Mouse (Mus musculus): ENCODE measurements at regions not wholly inside any gene's neighbourhood (a gene's known extent, or its start where the extent isn't known, plus 50 kb on each side); places are given as distances from the start of the nearest gene placed in this dataset.

DNA sequence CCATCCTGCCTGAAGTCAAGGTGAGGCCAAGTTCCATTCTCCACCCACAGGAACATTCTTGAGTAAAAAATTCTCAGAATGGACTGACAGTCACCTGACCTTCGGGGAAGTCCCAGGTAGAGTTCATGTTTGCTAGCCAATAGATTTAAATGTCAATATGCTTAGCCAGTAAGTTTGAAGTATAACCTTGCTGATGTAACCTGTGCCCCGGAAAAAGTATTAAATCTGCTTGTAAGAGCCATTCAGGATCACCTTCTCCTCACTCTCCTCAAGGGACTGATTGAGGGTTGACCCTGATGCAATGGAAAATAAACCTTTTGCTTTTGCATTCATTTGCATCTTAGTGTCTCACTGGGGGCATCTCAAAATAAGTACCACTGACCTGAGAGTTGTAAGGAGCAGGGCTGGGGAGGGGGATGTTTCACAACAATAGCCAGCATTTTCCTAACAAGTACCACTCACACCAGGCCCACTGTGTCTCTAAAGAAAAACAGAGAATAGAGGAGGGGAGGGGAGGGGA is 60.3 kb upstream of the Ptprk start:
- no peaks in the 10 kb centered on the region for H3K27me3 ChIP-seq (ENCODE audit: control insufficient read depth, insufficient read depth, low read length)
- H3K27ac ChIP-seq (replicated peaks; ENCODE audit: low read depth, low read length), result no peak overlapping the region
- no peak overlapping the region for H3K4me2 ChIP-seq (ENCODE audit: low read length)
- no peaks in the 10 kb centered on the region for H3K9me3 ChIP-seq (ENCODE audit: control insufficient read depth, low read length)
- 54% methylated on average over 2 of the region's 2 CpGs for WGBS
- no peak overlapping the region for H3K4me3 ChIP-seq (replicated peaks; ENCODE audit: low read depth, low read length)
- DNase-seq (no peak), ATAC-seq (ENCODE audit: low FRiP score, low TSS enrichment) (no peak)
- no peaks in the 10 kb centered on the region for H3K36me3 ChIP-seq (ENCODE audit: control insufficient read depth, insufficient read depth, low read length)
- no peak overlapping the region for H3K9ac ChIP-seq (replicated peaks; ENCODE audit: low read length)
- H3K4me1 ChIP-seq (ENCODE audit: control insufficient read depth, insufficient read depth, low read length), result no peaks in the 10 kb centered on the region
